Comparison of ENCODE assay signal across 8 mouse cellular contexts in the genomic region with DNA sequence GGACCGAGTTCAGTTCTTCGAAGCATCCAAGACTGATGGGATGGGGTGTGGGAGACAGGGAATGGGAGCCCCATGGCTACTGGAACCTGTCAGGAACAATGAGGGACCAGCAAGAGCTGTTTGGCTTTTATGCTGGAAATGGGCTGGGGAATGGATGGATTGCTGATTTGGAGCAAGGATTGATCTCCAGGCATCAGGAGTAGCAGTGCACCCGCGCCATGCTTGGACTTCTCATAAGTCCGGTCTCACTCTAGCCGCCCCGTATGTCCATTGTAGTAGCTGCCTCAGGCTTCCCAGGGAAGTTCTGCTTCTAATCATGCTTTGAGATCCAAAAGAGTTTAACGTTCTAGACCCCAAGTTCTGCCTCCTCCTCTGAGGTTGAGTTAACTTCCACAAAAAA.
DNase-seq lines count a peak whose midpoint lies in the region; ATAC-seq and TF ChIP-seq lines count a peak whose summit lies in the region.

No protein-coding gene starts in this region.

- peaks cover 76% of the 10 kb centered on the region for H3K27me3 ChIP-seq in heart, embryonic 10.5 days (ENCODE audit: insufficient read depth, poor library complexity, severe bottlenecking)
- peaks cover 4% of the 10 kb centered on the region for H3K27me3 ChIP-seq in lung, postnatal 0 days (replicated peaks; ENCODE audit: insufficient read depth, low read length)
- peaks cover 17% of the 10 kb centered on the region; the same call in 1 of the 2 replicates for H3K27me3 ChIP-seq in limb, embryonic 14.5 days (ENCODE audit: control insufficient read depth, insufficient read depth, low read length)
- H3K27me3 ChIP-seq in stomach, postnatal 0 days (ENCODE audit: control insufficient read depth, insufficient read depth, low read length) = no peaks in the 10 kb centered on the region

- no peak for TF ChIP-seq EP300 in lung, postnatal 0 days (IDR thresholded peaks at IDR 0.05)
- TF ChIP-seq EP300 in stomach, postnatal 0 days (optimal IDR thresholded peaks at IDR 0.05) = no peak

- H3K27ac ChIP-seq in heart, embryonic 10.5 days = peak overlapping the region; percentile 89
- no peak overlapping the region for H3K27ac ChIP-seq in lung, postnatal 0 days (ENCODE audit: low read length)
- no peak overlapping the region for H3K27ac ChIP-seq in limb, embryonic 14.5 days (replicated peaks; ENCODE audit: low read depth, low read length)
- no peak overlapping the region for H3K27ac ChIP-seq in stomach, postnatal 0 days (replicated peaks)

- no peaks in the 10 kb centered on the region for H3K36me3 ChIP-seq in heart, embryonic 10.5 days
- H3K36me3 ChIP-seq in lung, postnatal 0 days (ENCODE audit: insufficient read depth, low read length) = no peaks in the 10 kb centered on the region
- H3K36me3 ChIP-seq in limb, embryonic 14.5 days (ENCODE audit: control insufficient read depth, insufficient read depth, low read length) = no peaks in the 10 kb centered on the region
- H3K36me3 ChIP-seq in stomach, postnatal 0 days (ENCODE audit: control insufficient read depth, insufficient read depth, low read length) = no peaks in the 10 kb centered on the region

- DNase-seq in heart, embryonic 10.5 days (ENCODE audit: low spot score) = no peak
- DNase-seq in heart, postnatal 10 days = no peak
- DNase-seq in lung, postnatal 0 days (ENCODE audit: low spot score) = no peak
- no peak for DNase-seq in lung, postnatal 4 days
- no peak for DNase-seq in limb, embryonic 14.5 days (ENCODE audit: low spot score)
- no peak for DNase-seq in stomach, postnatal 0 days (ENCODE audit: low spot score)
- DNase-seq in adrenal gland, adult 2 months = no peak
- DNase-seq in left cerebral cortex, postnatal 25 days (ENCODE audit: low spot score in 2 of 2) = no peak

- WGBS in heart, embryonic 10.5 days = 62% methylated on average over 8 of the region's 8 CpGs
- 75% methylated on average over 8 of the region's 8 CpGs for WGBS in lung, postnatal 0 days
- WGBS in limb, embryonic 14.5 days = 68% methylated on average over 8 of the region's 8 CpGs
- WGBS in stomach, postnatal 0 days = 69% methylated on average over 8 of the region's 8 CpGs

- H3K9me3 ChIP-seq in heart, embryonic 10.5 days = no peaks in the 10 kb centered on the region
- no peaks in the 10 kb centered on the region for H3K9me3 ChIP-seq in lung, postnatal 0 days (ENCODE audit: low read length)
- no peaks in the 10 kb centered on the region for H3K9me3 ChIP-seq in limb, embryonic 14.5 days (ENCODE audit: control insufficient read depth, low read length)
- no peaks in the 10 kb centered on the region for H3K9me3 ChIP-seq in stomach, postnatal 0 days (ENCODE audit: control insufficient read depth, low read length)

- ATAC-seq in lung, postnatal 0 days = no peak
- no peak for ATAC-seq in limb, embryonic 14.5 days (ENCODE audit: low FRiP score, low read depth)
- no peak for ATAC-seq in stomach, postnatal 0 days (ENCODE audit: low FRiP score, low TSS enrichment)

- no peak for TF ChIP-seq POLR2A in limb, embryonic 14.5 days (IDR thresholded peaks at IDR 0.05; ENCODE audit: borderline replicate concordance, extremely low read depth, insufficient read depth, insufficient read length)

- H3K4me1 ChIP-seq in heart, embryonic 10.5 days = peaks cover 82% of the 10 kb centered on the region
- peaks cover 4% of the 10 kb centered on the region; the same call in 1 of the 2 replicates for H3K4me1 ChIP-seq in lung, postnatal 0 days (ENCODE audit: insufficient read depth, low read depth, low read length)
- H3K4me1 ChIP-seq in limb, embryonic 14.5 days (ENCODE audit: control insufficient read depth, insufficient read depth, low read length) = 0 out of 2 replicates have a peak, but pooled peaks cover 3% of the 10 kb centered on the region
- peaks cover 7% of the 10 kb centered on the region; the same call in 1 of the 2 replicates for H3K4me1 ChIP-seq in stomach, postnatal 0 days (replicated peaks; ENCODE audit: control insufficient read depth, insufficient read depth)

- no peak for TF ChIP-seq CTCF in lung, postnatal 0 days (IDR thresholded peaks at IDR 0.05)
- TF ChIP-seq CTCF in stomach, postnatal 0 days (IDR thresholded peaks at IDR 0.05; ENCODE audit: low read depth) = no peak

- H3K4me3 ChIP-seq in heart, embryonic 10.5 days = peak overlapping the region; percentile 56
- H3K4me3 ChIP-seq in lung, postnatal 0 days (ENCODE audit: low read depth, low read length) = peak overlapping the region; percentile 15; the same call in 1 of the 2 replicates
- peak overlapping the region; percentile 36; the same call in 1 of the 2 replicates for H3K4me3 ChIP-seq in limb, embryonic 14.5 days (replicated peaks; ENCODE audit: low read length)
- H3K4me3 ChIP-seq in stomach, postnatal 0 days (ENCODE audit: low read depth, low read length) = no peak overlapping the region

- H3K9ac ChIP-seq in lung, postnatal 0 days (replicated peaks; ENCODE audit: low read depth) = no peak overlapping the region
- H3K9ac ChIP-seq in limb, embryonic 14.5 days (ENCODE audit: low read depth, low read length, severe bottlenecking) = no peak overlapping the region
- peak overlapping the region; percentile 45; the same call in 1 of the 2 replicates for H3K9ac ChIP-seq in stomach, postnatal 0 days (ENCODE audit: low read length)

- intact Hi-C loops in heart, postnatal 10 days (cut with DNase I) = no loop called here
- intact Hi-C loops in left cerebral cortex, postnatal 25 days (cut with DNase I) = no loop called here

- peak overlapping the region; percentile 52; the same call in 1 of the 2 replicates for H3K4me2 ChIP-seq in lung, postnatal 0 days (replicated peaks; ENCODE audit: low read depth, low read length)
- H3K4me2 ChIP-seq in limb, embryonic 14.5 days (replicated peaks; ENCODE audit: low read depth, low read length, severe bottlenecking) = peak overlapping the region; percentile 72
- no peak overlapping the region for H3K4me2 ChIP-seq in stomach, postnatal 0 days (replicated peaks; ENCODE audit: low read depth)
